Mouse (Mus musculus): ENCODE data around the gene Mroh2a. TPM values are rescaled to one million over a fixed set of nuclear protein-coding genes. Genes with fewer than 3 reads are reported as not detected.

Gene Mroh2a
- total RNA-seq, 2 experiments from 2014 or later = 0.33 to 0.51 TPM

GRCm38 (mm10) chr1:88289152-88289551 is 62.4 kb downstream of the Mroh2a start:
- DNase-seq (ENCODE audit: low spot score in 2 of 2) = no peak

GRCm38 (mm10) chr1:88289917-88290316 is 63.1 kb downstream of the Mroh2a start:
- peak; percentile 76 to 78 for DNase-seq (ENCODE audit: low spot score in 2 of 2)

- no peak for DNase-seq (ENCODE audit: low spot score in 2 of 2)
Measured at GRCm38 (mm10) chr1:88290511-88290910, 63.7 kb downstream of the Mroh2a start.

DNA sequence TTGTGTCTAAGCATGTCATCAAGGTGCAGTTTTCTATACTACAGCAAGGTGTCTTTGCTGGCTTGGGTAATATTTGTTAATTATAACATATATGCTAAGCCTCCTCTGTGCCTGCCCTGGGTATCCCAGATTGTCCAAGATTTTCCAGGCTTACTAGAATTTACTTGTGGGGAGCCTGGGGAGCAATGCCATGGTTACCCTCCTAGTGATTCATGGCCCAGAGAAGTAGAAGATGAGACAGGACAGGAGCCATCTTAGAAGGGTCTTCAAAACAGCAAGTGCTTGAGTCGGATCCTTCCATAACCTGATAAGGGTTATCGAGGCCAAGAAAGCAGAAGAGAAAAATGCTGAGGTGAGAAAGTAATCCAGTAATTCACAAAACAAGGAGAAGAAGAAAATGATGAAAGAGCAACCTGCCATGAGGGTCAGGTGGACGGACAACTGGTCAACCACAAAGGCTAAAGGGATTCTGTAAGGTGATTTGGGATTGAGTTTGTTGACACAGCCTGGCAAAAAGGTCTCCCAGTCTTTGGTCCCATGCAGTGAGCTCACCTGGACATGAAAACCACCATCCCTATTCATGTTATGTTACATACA is 64.7 kb downstream of the Mroh2a start:
- DNase-seq (ENCODE audit: low spot score in 2 of 2) = no peak

DNA sequence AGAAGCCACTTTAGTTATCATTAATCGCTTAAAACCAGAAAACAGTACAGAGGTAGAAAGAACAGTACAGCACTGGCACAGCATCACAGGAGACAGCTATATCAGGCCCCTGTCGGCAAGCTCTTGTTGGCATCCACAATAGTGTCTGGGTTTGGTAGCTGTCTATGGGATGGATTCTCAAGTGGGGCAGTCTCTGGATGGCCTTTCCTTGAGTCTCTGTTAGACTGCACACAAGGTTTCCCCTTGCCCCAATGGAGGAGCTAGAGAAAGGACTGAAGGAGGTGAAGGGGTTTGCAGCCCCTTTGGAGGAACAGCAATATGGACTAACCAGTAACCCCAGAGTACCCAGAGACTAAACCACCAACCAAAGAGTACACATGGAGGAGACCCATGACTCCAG is 65.3 kb downstream of the Mroh2a start:
- DNase-seq (ENCODE audit: low spot score in 2 of 2) = no peak

DNA sequence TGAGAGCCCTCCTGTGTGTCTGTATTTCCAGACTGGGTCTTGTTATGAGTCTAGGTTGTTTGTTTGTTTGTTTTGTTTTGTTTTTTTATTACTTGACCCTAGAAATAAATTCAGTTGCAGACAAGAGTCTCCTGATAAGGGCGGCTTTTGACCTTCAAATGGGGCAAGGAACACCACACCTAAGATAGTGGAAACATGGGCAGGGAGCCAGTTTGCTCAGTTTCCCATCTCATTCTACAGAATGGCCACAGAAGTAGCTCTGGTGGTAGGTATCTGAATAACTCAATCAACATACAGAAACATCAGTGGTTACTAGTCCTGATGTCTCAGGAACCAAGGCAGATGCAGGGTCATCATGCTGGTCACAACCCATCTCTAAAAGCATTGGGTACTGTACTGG is 67.9 kb downstream of the Mroh2a start:
- DNase-seq (ENCODE audit: low spot score in 2 of 2) = no peak

DNA sequence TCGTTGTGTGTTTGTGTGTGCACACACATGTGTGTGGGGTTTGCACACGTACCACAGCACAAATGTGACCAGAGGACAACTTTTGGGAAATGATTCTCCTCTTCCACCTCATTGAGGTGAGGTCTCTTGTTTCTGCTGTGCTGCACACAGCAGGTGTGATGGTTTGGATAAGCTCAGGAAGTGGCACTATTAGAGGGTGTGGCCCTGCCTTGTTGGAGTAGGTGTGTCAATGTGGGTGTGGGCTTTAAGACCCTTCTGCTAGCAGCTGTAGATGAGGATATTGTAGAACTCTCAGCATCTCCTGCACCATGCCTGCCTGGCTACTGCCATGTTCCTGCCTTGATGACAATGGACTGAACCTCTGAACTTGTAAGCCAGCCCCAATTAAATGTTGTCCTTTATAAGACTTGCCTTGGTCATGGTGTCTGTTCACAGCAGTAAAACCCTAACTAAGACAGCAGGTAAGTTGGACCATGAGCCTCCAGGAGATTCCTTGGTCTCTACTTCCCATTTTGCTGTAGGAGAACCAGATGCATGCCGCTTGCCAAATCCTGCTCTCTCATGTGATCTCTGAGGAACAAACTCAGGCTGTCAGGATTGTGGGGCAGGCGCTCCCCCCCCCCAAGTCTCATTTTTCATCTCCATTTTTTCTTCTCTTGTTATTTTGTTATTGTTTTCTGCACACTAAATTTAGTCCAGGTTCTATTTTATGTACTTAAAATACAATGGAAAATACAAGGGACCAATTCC is 69.6 kb downstream of the Mroh2a start:
- no peak for DNase-seq (ENCODE audit: low spot score in 2 of 2)

DNA sequence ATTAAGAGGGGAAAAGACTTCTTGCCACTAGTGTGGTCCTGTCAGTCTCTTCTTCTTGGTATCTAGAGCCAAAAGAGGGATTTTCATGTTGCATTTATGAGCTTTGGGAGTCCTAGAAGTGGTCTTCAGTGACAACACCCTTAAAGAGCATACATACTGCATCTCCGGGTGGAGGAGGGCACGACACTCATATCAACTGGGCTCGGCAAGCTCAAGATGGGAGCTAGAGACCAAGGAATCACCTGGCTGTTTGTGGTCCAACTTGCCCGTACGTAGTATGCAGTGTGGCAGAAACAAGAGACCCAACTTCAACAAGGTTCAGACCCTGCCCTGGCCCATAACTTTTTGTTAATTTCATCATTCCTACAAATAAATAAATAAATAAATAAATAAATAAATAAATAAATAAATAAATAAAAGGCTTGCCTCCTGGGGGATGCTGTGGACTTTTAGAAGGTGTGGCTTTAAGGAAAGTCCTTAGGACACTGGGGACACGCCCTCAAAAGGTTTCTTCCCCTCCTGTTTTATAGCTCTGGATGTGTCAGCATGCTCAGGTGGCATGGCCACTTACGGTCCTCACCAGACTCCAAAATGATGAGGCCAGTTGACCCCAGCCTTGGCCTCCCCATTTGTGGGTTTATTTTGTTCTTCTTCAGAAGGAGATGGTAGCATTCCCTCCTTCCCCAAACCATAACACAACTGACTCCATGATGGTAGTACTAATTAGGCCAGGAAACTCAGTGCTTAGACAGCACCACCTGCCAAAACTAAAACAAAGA is 70.9 kb downstream of the Mroh2a start:
- no peak for DNase-seq (ENCODE audit: low spot score in 2 of 2)

DNA sequence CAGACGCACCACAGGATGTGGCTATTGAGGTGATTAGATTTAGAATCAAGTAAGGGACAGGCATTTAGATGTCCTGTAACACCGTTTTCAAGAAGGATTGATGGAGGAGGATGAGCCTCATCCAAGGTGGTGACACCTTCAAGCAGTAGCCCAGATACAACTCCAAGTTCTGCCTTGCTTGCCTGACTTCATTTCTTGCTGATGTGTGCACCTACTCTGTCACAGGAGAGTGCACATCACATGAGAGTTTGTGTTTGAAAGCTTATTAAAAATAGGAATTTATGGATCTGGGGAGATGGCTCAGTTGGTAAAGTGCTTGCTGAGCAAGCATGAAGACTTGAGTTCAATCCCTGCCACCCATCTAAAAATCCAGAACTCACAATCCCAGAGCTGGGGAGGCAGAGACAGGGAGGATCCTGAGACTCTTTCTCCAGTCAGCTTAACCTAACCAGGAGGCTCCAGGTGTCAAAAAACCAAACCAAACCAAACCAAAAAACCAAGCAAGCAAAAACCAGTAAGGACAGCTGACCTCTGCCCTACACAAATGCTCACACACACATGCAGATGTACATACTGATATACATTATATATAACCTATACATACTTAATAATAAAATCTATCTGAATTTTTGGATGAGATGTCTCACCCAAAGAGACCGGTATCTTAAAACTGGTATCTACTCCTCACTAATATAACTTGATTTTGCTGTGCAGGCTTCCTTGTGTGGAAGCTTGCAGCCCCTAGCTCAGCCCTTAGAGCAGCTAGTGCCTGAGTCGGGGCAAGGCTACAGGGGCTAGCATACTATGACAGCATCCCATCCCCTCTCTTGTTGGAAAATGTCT is 72.1 kb downstream of the Mroh2a start:
- DNase-seq (ENCODE audit: low spot score in 2 of 2) = no peak

DNA sequence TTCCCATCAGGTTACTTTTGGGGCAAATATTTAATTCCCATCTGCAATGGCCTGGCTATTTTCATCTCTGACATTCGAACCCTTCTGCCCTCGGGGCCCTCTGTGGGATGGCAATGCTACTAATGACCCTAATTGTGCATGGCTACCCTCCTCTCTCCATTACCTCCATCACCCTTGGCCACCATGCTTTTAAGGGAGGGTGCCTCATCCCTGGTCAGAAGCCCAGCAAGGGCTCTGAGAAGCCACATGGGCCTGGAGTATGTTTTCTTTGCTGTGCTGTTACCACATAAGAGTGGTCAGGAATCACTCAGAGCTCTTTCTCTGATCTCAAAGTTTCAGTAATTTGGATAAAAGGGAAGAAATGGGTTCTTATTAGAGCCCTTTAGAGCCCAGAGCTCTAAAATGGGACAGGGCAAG is 72.8 kb downstream of the Mroh2a start:
- no peak for DNase-seq (ENCODE audit: low spot score in 2 of 2)

- no peak for DNase-seq (ENCODE audit: low spot score in 2 of 2)
Measured at GRCm38 (mm10) chr1:88300301-88301050, 73.7 kb downstream of the Mroh2a start.

- DNase-seq (ENCODE audit: low spot score in 2 of 2) = peak in 1 of 2 experiments; percentile 29
Measured at GRCm38 (mm10) chr1:88301121-88302014, 74.6 kb downstream of the Mroh2a start.

- no peak for DNase-seq (ENCODE audit: low spot score in 2 of 2)
Measured at GRCm38 (mm10) chr1:88302057-88302740, 75.4 kb downstream of the Mroh2a start.

DNA sequence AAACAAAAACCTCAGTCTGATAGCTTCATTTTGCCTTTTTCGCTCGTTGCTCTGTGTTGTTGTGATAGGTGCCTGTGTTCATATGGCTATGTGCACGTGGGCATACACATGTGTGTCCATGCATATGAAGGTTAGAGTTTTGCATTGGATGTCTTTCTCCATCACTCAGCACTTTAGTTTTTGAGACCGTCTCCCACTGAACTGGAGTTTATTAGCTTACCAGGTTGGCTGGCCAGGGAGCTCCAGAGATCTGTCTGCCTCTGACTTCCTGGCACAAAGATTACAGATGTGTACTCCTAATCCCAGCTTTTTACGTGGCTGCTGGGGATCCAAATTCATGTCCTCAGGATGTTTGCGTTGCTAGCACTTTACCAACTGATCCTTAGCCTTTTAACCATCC is 77.0 kb downstream of the Mroh2a start:
- no peak for DNase-seq (ENCODE audit: low spot score in 2 of 2)

- DNase-seq (ENCODE audit: low spot score in 2 of 2) = no peak
Measured at GRCm38 (mm10) chr1:88304261-88304985, 77.6 kb downstream of the Mroh2a start.

GRCm38 (mm10) chr1:88305018-88305795 is 78.4 kb downstream of the Mroh2a start:
- no peak for DNase-seq (ENCODE audit: low spot score in 2 of 2)

DNA sequence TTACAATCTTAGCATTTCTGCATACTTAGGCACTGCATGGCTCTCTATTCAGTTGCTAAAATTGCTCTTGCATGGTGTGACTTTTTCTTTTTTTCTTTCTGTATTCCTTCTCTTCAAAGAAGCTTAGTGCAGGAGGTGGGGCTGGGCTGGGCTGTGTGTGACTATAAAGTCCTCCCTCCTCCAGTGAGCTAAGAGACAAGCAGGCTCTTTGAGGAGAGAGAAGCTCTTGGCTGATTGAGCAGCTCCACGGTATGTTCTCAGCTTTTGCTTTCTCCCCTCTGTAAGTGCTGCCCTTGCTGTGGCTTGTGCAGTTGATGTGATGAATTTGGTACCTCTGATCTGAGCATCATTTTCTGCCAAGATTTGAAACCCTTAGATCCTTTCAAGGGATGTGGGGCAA is 79.8 kb downstream of the Mroh2a start:
- no peak for DNase-seq (ENCODE audit: low spot score in 2 of 2)
